Mouse (Mus musculus) megakaryocyte, adult 5-6 weeks (primary cell): ENCODE data around the gene Spon1. TPM values are rescaled to one million over a fixed set of nuclear protein-coding genes. Genes with fewer than 3 reads are reported as not detected.

Source experiments
- ATAC-seq: 2 replicates; pipeline ENCODE4 v1.8.0; 2016; ENCODE audit warnings: mild to moderate bottlenecking, inconsistent platforms; ENCODE audit not compliant: poor library complexity, severe bottlenecking
- total RNA-seq, 2 experiments: library from RNA; stranded (forward) in 1 of 2; stranded (reverse) in 1 of 2; fragments of 153-499, 151-499 nt in 1 of 2; fragments of 221-1000, 200-1000 nt in 1 of 2; gene quantifications; 2 replicates each; pipeline versions ENCODE4 v1.2.3 to v1.2.4; 2015 to 2017

The Spon1 gene
- total RNA-seq, 2 experiments from 2014 or later: 0.13 to 0.22 TPM

GRCm38 (mm10) chr7:113901941-113902515, 136.2 kb downstream of the Spon1 start:
- no peak for ATAC-seq

- ATAC-seq: no peak
Observed at GRCm38 (mm10) chr7:113903127-113903827, 137.5 kb downstream of the Spon1 start.

- no peak for ATAC-seq
Observed at GRCm38 (mm10) chr7:113903939-113904338, 138.1 kb downstream of the Spon1 start.

DNA sequence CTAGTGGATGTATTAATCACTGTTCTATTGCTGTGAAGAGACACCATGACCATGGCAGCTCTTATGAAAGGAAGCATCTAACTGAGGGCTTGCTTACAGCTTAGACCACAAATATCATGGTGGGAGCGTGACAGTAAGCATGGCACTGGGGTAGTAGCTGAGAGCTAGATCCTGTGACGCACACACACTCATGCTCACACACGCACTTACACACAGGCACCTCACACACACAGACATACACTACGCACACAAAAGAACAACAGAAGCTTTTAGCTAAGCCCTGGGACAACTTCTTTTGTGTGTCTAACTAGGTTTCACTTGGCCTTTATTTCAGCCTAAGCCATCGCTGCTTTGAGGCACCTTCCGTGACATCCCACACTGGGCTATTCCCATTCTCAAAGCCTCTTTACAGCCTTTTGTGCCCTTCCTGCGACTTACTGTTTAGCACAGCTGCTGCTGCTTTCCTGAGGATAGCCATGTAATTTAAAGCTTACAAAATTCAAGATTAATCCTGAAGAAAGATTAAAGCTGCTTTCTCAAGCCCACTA, 138.6 kb downstream of the Spon1 start:
- no peak for ATAC-seq

DNA sequence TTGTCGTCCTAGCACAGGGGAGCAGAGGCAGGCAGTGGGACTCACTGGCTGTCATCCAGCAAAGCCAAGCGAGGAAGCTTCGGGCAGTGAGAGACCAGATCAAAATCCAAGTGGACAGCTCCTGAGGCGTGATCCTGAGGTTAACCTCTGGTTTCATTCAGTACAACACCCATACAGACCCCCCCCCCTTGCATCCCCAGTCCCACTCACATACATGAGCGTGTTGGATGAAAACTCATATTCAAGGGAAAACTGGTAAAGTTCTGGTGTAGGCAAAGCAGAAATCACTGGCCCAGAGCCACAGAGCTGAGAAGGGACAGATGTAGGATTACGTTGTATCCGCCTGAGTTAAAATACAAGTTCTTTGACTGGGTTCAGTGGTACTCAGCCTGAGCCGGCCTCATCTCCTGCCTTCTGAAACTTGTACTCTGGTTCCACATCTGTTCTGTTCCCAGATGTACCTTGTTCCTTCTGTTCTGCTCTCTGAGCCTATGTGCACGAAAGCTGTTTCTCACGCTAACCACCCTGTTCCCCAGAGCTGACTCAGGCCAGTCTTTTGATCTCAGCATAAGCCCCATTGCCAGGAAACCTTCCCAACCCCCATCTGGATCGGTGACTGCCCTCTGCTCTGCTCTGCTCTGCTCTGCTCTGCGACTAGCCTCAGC, 143.5 kb downstream of the Spon1 start:
- no peak for ATAC-seq

- no peak for ATAC-seq
Observed at GRCm38 (mm10) chr7:113910856-113911255, 145.1 kb downstream of the Spon1 start.

DNA sequence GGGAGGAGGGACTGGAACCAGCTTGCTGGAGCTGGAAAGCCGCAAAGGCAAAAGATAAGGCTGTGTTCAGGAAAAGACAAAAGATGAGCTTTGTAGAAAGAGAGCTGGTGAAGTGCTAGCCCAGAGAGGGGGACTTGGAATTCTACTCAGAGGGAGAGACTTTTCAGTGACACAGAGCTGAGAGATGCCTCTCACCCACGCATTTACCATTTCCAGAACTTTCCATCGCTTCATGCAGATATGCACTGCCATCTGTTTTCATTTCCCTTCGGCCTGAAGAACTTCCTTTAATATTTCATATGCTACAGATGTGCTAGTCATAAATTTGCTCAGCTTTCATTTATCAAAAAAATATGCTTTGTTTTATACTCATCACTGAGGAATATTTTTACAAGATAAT, 150.1 kb downstream of the Spon1 start:
- ATAC-seq: no peak

DNA sequence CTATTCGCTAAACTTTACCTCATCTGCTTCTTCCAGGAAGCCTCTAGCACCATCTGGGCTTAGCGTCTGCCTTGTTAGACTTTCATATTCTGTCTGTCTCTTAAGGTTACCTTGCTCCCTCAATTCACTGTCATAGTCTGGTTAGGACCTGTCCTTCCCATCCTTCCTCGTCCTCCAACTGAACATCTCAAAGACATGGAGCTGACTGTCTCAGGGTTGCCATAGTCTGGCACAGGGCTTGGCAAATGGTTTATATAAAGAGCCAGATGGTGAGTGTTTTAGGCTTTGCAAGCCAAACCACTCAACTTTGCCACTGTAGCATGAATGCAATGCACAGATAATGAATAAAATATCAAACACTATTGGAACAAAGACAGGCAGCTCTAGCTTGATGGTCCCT, 153.1 kb downstream of the Spon1 start:
- ATAC-seq: no peak

DNA sequence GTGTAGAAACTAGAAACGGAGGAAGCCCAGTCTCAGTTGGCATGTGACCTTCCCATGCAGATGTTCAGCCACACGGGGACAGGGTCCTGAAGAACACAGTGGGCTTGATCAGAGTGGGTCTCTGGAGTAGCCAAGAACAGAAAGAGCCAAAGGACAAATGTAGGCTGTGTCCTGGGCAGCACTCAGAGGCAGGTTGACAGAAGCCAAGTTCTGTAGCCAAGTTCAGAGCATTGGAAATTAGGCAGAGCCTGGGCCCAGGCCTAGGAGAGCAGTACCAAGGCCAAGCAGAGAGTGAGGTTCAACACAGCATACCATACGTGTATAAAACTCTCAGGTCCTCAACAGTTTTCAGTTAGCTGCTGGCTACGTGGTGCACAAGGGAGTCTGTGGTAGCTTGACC, 153.7 kb downstream of the Spon1 start:
- no peak for ATAC-seq

DNA sequence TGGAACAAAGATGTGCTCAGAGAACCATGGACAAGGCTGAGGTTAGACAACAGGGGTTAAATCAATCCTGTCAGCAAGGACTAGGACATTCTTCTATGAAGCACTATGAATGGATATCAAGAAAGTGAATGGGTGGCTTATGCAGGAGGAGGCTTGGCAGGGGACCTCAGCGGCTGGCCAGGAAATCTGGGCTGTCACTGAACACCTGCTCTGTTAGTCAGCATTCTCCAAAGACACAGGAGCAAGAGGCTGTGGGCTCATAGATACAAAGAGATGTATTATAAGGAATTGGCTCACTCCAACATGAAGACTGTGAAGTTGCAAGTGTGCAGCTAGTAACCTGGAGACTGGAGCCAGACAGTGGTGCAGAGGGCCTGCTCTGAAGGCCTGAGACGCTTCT, 154.3 kb downstream of the Spon1 start:
- ATAC-seq: no peak

GRCm38 (mm10) chr7:113924561-113924960, 158.8 kb downstream of the Spon1 start:
- no peak for ATAC-seq

DNA sequence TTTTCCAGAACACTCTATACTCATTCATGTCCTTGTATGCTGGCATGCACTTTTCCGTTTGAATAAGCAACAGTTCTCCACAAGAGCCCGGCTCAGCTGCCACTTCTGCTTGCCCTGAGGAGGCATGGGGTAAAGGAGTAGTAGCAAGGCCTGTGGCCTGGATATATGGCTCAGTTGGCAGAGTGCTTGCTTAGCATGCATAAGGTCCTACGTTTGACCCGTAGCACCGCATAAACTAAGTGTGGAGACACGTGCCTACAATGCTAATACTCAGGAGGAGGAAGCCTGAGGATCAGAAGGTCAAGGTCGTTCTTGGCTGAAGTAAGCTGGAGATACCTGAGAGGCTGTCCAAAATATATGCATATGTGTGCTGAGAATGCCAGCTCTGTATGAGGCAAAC, 185.1 kb downstream of the Spon1 start:
- no peak for ATAC-seq

- ATAC-seq: no peak
Observed at GRCm38 (mm10) chr7:113955431-113955830, 189.6 kb downstream of the Spon1 start.

- no peak for ATAC-seq
Observed at GRCm38 (mm10) chr7:113960841-113961499, 195.2 kb downstream of the Spon1 start.

DNA sequence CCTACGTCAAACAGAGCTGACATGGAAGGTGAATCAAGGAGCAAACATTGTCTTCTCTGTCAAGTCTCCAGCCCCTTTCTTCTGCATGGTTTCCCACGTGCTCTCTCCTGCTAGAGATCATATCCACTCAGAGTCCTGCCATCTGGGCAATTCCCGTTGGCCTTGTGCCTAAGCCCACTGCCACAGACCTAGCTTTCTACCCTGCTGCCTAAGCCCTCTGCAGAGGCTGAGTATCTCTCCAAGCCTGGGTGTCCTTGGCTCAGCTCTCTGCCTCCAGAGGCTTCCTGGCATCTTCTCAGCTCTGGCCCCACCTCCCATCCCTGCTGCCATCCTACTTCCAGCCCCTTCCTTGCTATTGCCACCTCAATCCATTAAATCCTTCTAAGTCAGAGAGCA, 195.7 kb downstream of the Spon1 start:
- no peak for ATAC-seq

DNA sequence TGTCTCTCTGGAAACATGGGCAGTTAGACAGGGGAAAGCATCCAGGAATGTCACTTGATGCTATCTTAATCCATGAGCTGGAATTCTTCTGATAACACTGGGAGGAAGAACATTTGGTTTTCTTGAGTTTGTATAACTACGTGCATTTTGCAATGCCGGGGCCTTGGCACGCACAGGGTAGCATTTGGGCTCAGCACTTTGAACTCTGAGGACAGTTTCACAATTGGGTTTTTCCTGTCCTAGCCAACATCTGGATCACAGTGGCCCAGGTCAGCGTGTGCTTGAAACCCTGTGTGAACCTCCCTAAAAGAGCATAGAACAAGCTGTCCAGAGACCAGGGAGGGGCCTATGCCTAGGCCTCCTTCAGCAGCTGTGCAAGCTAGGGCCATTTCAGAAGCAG, 196.3 kb downstream of the Spon1 start:
- no peak for ATAC-seq

DNA sequence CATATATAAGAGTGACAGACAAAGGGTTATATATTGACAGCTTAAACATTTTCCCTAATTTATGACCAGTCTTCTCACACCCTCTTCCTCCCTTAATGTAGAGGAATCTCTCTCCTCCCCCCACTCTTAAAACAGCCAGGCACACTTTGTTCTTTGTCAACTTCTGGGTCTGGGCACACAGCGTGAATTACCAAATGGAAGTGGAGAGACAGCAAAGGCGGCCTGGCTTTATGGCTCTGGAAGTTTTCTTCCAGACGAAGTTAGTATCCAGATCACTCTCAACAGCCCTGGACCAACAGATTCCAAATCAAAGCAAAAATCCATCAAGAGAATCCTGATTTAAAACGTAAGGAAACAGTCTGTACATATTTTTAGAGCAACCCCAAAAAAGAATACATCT, 198.0 kb downstream of the Spon1 start:
- no peak for ATAC-seq

- no peak for ATAC-seq
Observed at GRCm38 (mm10) chr7:113965625-113966024, 199.8 kb downstream of the Spon1 start.

DNA sequence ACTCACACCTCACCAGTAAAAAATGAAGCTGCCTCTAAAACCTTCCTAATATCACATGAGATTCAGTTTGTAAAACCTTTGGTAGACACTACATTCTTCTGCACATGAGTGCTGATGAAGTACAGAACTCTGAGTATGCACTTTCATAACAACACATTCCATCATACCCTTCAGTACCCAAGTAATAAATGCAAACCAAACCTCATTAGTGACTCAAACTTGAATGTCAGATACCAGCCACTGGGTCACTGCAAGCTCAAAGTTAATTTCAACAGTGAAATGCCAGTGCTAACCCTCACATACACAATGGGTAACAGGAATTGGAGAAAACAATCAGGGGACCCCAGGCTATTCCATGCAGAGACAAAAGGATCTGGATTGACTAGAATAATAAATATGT, 203.4 kb downstream of the Spon1 start:
- no peak for ATAC-seq

GRCm38 (mm10) chr7:113972536-113972935, 206.7 kb downstream of the Spon1 start:
- ATAC-seq: no peak

- no peak for ATAC-seq
Observed at GRCm38 (mm10) chr7:113986406-113987134, 220.8 kb downstream of the Spon1 start.
